Mouse (Mus musculus) layer of hippocampus, adult 18-20 months (tissue): ENCODE data around the gene Ugdh. TPM values are rescaled to one million over a fixed set of nuclear protein-coding genes. Genes with fewer than 3 reads are reported as not detected.

Experiments used
- DNase-seq, 2 experiments: peaks; one replicate each; pipeline ENCODE4 v3.0.0; 2022; ENCODE audit warnings: low spot score in 2 of 2
- total RNA-seq, 2 experiments: library from RNA; stranded (reverse); gene quantifications; 2 replicates each; pipeline ENCODE4 v1.2.3; 2021

The Ugdh gene
- total RNA-seq, 2 experiments from 2014 or later: 30.1 to 33.5 TPM

GRCm38 (mm10) chr5:65434471-65435362 is 1.0 kb downstream of the Ugdh start:
- peak in 1 of 2 experiments; percentile 49 for DNase-seq

- DNase-seq: no peak
These were observed 6.3 kb downstream of the Ugdh start for GRCm38 (mm10) chr5:65429441-65429840.

DNA sequence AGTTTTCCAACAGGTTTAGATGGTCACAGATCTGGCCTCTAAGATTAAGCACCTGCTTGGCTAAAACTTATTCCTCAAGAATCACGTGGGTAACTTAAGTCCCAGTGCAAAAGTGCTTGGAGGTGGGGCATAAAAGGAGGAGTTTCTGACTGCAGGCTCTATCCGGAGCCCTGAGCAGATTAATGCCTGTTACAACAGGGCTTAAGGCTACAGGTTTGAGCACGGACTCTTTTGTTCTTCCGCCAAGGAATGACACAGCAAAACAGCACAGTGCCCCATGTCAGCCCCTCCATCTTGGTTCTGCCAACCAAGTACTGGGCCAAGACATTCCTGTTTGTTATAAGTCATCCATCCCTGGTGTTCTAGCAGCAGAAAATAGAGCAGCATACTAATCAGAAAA is 7.4 kb downstream of the Ugdh start:
- no peak for DNase-seq

- DNase-seq: no peak
These were observed 10.5 kb downstream of the Ugdh start for GRCm38 (mm10) chr5:65425251-65425650.

- no peak for DNase-seq
These were observed 11.5 kb downstream of the Ugdh start for GRCm38 (mm10) chr5:65424215-65424614.

DNA sequence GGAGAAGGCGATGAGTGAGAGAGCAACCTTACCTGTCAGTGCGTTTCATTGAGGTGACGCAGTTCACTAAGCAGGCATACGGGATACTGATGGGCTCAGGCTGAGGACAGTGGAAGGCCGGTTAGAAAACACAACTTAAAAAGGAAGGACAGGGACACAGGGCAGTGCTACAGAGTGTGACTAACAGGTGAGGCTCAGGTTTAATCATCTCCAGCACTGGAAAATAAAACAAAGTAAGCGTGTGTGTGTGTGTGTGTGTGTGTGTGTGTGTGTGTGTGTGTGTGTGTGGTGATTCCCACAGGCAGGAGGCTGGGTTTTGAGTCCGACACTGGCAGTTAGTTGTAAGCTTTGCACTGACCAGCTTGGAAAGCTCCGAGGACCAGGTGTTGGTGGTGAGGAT is 12.9 kb downstream of the Ugdh start:
- no peak for DNase-seq

DNA sequence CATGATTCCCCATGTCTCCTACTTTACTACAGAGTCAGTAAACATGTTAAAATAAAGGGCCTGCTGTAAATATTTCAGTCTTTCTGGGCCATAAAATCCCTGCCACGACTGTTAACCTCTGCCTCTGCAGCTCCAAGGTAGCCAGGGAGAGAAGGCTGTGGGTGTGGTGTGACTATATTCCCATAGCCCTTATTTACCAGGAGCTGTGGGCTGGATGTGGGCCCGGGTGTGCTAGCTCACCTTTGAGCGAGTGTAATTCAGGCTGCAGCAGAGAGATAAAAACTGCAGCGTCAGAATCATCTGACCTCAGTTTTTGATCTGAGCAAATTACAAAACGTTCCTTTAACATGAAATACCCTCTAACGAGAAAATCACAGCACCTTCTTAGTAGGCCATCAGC is 14.9 kb downstream of the Ugdh start:
- no peak for DNase-seq

GRCm38 (mm10) chr5:65419136-65419535 is 16.6 kb downstream of the Ugdh start:
- DNase-seq: no peak

- DNase-seq: no peak
These were observed 19.9 kb downstream of the Ugdh start for GRCm38 (mm10) chr5:65415653-65416458.

GRCm38 (mm10) chr5:65407989-65408388 is 27.8 kb downstream of the Ugdh start:
- no peak for DNase-seq

DNA sequence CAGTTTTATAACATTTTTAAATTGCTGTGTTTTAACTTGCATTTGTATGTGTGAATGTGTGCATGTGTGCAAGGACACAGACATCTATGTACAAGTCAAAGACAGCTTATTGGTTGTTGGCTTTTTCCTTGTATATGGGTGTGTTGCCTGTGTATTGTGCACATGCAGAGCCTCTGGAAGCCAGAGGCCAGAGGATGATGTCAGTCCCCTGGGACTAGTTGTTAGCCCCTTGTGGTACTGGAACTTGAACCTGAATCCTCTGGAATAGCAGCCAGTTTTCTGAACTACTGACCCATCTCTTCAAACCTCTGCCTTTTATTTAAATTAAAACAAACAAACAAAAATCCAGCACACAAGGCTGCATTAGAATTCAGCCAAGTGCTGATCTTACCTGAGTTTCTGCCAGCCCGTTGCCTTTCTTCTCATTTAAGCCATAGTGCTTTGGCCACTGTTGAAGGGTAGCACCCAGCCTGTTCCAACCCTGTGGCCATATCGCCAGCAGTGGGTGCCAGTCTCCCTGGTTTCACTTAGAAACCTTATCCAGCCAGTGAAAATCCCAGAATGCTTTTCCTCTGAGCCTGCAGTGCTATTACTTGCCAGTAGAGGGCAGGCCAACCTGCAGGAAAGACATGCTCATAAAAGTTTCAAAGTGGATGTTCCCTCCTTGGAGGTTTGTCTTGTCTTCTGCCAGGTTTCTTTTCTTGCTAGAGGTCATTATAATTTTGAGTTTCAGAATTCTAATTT is 34.3 kb downstream of the Ugdh start:
- peak; percentile 65 to 89 for DNase-seq

- no peak for DNase-seq
These were observed 41.3 kb downstream of the Ugdh start for GRCm38 (mm10) chr5:65394425-65394824.

GRCm38 (mm10) chr5:65391753-65392152 is 44.0 kb downstream of the Ugdh start:
- no peak for DNase-seq

GRCm38 (mm10) chr5:65390648-65391644 is 44.8 kb downstream of the Ugdh start, which contains the start of the genes Rpl9 and Lias:
Gene Rpl9 (minus strand): TSS chr5:65391444.
Gene Lias (plus strand): TSS chr5:65391497.
- DNase-seq: peak; percentile 98 to 99

GRCm38 (mm10) chr5:65387008-65387867 is 48.5 kb downstream of the Ugdh start:
- DNase-seq: no peak

DNA sequence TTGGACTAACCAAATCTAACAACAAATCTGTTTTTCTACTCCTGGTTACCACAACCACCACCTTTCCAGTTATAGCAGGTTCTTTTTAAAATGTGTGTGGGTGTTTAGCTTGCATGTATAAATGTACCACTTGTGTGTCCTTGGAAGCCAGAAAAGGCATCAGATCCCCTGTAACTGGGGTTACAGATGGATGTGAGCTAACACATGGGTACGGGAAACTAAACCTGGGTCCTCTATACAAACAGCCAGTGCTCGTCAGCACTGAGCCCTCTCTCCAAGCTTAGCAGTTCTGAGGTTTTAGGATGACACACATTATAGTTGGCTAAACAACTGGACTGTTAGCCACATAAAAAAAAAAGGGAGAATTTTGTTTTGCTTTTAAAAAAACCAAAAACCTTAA is 50.0 kb downstream of the Ugdh start:
- no peak for DNase-seq

DNA sequence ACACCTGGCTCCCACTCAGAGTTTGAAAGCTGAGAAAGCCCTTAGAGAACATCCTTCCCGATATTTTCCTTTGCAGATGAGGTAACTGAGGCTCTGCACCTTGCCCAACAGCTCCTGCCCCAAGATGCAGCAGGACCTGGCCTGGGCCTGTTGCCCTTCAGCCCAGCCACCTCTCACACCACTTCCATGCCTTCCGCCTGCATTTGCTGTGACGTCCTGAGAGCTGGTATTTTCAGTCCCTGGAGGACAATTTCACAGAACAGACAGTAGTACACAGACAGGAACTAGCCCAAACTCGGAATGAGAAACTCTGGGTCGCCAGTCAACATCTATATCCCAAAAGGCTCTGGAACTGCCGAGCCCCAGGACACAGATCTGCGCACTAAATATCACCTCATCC is 61.0 kb downstream of the Ugdh start:
- no peak for DNase-seq

GRCm38 (mm10) chr5:65371551-65371950 is 64.2 kb downstream of the Ugdh start:
- DNase-seq: no peak

GRCm38 (mm10) chr5:65367837-65368236 is 67.9 kb downstream of the Ugdh start:
- no peak for DNase-seq
